Mouse (Mus musculus): ENCODE measurements around the gene Vmn1r32.

Vmn1r32 gene

GRCm38 (mm10) chr6:66559996-66560395 lies at the start of gene Vmn1r32:
Gene Vmn1r32, minus strand, starts transcription at chr6:66560096.
- no peak for DNase-seq

- no peak for DNase-seq
Observed at GRCm38 (mm10) chr6:66595804-66596203, 35.9 kb upstream of the Vmn1r32 start.

- DNase-seq: no peak
Observed at GRCm38 (mm10) chr6:66535966-66536365, 23.9 kb downstream of the Vmn1r32 start.

- DNase-seq: peak; percentile 95 to 96
Observed at GRCm38 (mm10) chr6:66535028-66535862, 24.7 kb downstream of the Vmn1r32 start, which contains the start of gene Mad2l1. Gene Mad2l1, plus strand, starts transcription at chr6:66535390.

GRCm38 (mm10) chr6:66534366-66534941 lies 25.4 kb downstream of the Vmn1r32 start:
- no peak for DNase-seq

- peak in 1 of 2 experiments; percentile 21 for DNase-seq
Observed at GRCm38 (mm10) chr6:66533241-66533640, 26.7 kb downstream of the Vmn1r32 start.

GRCm38 (mm10) chr6:66528386-66528785 lies 31.5 kb downstream of the Vmn1r32 start:
- DNase-seq: no peak

GRCm38 (mm10) chr6:66516368-66516767 lies 43.5 kb downstream of the Vmn1r32 start:
- no peak for DNase-seq

Data from cerebellum, postnatal 36 days (tissue).